Mouse (Mus musculus) intestine, embryonic 14.5 days (tissue): ENCODE measurements at regions not wholly inside any gene's neighbourhood (a gene's known extent, or its start where the extent isn't known, plus 50 kb on each side); places are given as distances from the start of the nearest gene placed in this dataset.

Experiments used
- ATAC-seq: fragments of 200-750 bp; cut with Nextera tagmentation; replicated peaks from 2 replicates; pipeline ENCODE4 v1.8.0; 2017; ENCODE audit warnings: low read depth, moderate number of reproducible peaks, moderate TSS enrichment, moderate library complexity; ENCODE audit not compliant: low FRiP score, low TSS enrichment
- DNase-seq: peaks from one replicate; pipeline ENCODE4 v3.0.0-alpha.2; 2018; ENCODE audit warnings: low spot score
- H3K27ac ChIP-seq: fragments of 300-500 bp; sonication (generic); 2 replicates; pipeline ENCODE4 v1.5.1; 2014; ENCODE audit warnings: low read depth, mild to moderate bottlenecking, control low read depth
- H3K27me3 ChIP-seq: fragments of 300-500 bp; sonication (generic); replicated peaks from 2 replicates; pipeline ENCODE4 v1.6.1; 2014; ENCODE audit warnings: low read length, control low read depth; ENCODE audit not compliant: control insufficient read depth, insufficient read depth
- H3K36me3 ChIP-seq: fragments of 300-500 bp; sonication (generic); 2 replicates; pipeline ENCODE4 v1.6.1; 2014; ENCODE audit warnings: low read length, control low read depth; ENCODE audit not compliant: control insufficient read depth, insufficient read depth
- H3K4me1 ChIP-seq: fragments of 300-500 bp; sonication (generic); replicated peaks from 2 replicates; pipeline ENCODE4 v1.6.1; 2014; ENCODE audit warnings: low read length, control low read depth, mixed read lengths; ENCODE audit not compliant: control insufficient read depth, insufficient read depth
- H3K4me2 ChIP-seq: fragments of 300-500 bp; sonication (generic); 2 replicates; pipeline ENCODE4 v1.6.1; 2014; ENCODE audit warnings: low read length
- H3K4me3 ChIP-seq: fragments of 300-500 bp; sonication (generic); 2 replicates; pipeline ENCODE4 v1.5.1; 2014; ENCODE audit warnings: low read depth, low read length, control low read depth, mixed read lengths
- H3K9ac ChIP-seq: fragments of 300-500 bp; sonication (generic); 2 replicates; pipeline ENCODE4 v1.6.1; 2014; ENCODE audit warnings: mild to moderate bottlenecking, low read length
- H3K9me3 ChIP-seq: fragments of 300-500 bp; sonication (generic); 2 replicates; pipeline ENCODE4 v1.6.1; 2016; ENCODE audit warnings: low read length, control low read depth; ENCODE audit not compliant: control insufficient read depth
- WGBS: fragments of 180-500 bp; shearing (Covaris S2); extraction: QIAGEN DNeasy Blood & Tissue Kit; methylation state at CpG from one replicate; pipeline ENCODE4 v1.1.7; 2014; 5-methylcytosine and 5-hydroxymethylcytosine counted together

DNA sequence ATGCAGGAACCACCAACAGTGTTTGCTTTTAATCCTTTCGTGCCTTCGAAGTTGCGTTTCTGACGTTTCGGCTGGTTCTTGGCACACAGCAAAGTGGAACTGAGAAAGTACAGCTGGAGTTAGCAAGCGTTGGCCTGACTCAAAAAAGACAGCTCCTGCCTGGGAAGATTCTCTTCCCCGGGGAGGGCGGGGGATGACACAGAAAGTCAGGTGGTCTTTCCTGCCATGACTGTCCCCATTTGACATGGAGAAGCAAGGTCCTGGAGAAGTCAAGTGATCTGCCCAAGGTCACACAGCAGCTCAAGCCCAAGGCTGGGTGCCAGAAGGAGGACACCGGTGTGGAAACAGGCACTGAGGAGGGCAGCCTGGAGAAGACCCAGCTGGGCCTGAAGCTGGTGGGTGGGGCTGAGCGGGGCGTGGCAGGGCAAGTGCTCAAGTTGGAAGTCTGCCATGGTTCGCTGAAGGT, 411.4 kb downstream of the Matn1 start:
- WGBS, result 77% methylated on average over 12 of the region's 12 CpGs
- no peaks in the 10 kb centered on the region for H3K27me3 ChIP-seq
- DNase-seq, result no peak
- no peak overlapping the region for H3K9ac ChIP-seq
- H3K4me1 ChIP-seq, result no peaks in the 10 kb centered on the region
- H3K4me2 ChIP-seq, result no peak overlapping the region
- no peak overlapping the region for H3K27ac ChIP-seq
- no peaks in the 10 kb centered on the region for H3K9me3 ChIP-seq
- no peaks in the 10 kb centered on the region for H3K36me3 ChIP-seq
- no peak for ATAC-seq
- H3K4me3 ChIP-seq, result no peak overlapping the region

- Histone ChIP-seq H3K36me3 (no peaks in the 10 kb centered on the region), H3K4me1 (no peaks in the 10 kb centered on the region), H3K4me3 (no peak overlapping the region), H3K9me3 (no peaks in the 10 kb centered on the region), H3K27ac (no peak overlapping the region), H3K4me2 (no peak overlapping the region), H3K9ac (no peak overlapping the region), H3K27me3 (no peaks in the 10 kb centered on the region)
- ATAC-seq, result no peak
- 72% methylated on average over 12 of the region's 12 CpGs for WGBS
- DNase-seq, result no peak
Measured at GRCm38 (mm10) chr4:131356316-131356715, 412.1 kb downstream of the Matn1 start.

DNA sequence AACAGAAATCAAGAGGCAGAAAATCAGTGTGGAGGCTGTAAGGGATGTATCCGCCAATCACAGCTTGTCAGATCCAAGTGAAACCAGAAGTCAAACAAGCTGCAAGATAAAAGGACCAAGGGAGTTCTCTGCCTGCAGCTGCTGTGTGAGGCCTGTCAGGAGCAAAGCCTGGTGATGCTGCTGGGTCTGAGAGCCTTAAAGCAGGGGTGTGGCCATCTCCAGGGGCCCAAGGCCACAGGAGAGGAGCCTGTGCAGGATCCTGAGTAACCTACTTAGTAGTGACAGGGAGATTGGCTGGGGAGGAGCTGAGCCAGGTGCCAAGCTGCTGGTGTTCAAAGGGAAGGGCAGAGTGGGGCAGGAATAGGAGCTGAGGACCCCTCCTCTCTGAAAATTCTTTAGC, 418.8 kb downstream of the Matn1 start:
- 46% methylated on average over 1 of the region's 1 CpGs for WGBS

DNA sequence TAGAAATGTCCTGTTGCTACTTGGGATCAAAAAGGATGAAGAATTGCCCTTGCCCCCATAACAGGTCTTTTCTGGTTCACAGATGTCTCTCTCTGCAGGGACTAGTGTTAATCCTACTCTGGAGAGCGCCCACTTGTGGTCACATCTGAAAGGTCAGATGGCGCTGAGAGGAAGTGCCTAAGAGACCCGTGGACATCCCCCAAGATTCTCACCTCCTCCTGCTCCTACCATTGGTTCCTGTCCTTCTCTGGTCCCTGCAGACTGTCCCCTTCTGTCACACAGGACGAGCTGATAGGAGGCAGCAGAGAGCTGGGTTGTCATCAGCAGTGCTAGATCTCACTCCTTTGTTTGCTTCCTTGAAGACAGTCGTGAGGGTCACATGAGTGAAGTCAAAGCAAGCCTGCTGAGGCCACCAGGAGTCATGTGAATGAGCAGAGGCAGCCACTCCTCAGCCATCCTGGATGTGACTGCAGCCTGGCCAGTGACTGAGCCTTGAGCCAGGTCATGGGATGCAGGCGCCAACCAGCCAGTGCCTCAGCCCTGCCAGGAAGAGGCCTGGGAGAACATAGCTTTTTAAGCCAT, 420.6 kb downstream of the Matn1 start:
- Histone ChIP-seq H3K4me3 (no peak overlapping the region), H3K4me2 (no peak overlapping the region), H3K27me3 (no peaks in the 10 kb centered on the region), H3K27ac (no peak overlapping the region), H3K36me3 (no peaks in the 10 kb centered on the region), H3K9me3 (no peaks in the 10 kb centered on the region), H3K4me1 (no peaks in the 10 kb centered on the region), H3K9ac (no peak overlapping the region)
- 31% methylated on average over 6 of the region's 6 CpGs for WGBS
- ATAC-seq (no peak), DNase-seq (peak; percentile 72)

More for the DNA sequence above, 418.8 kb downstream of the Matn1 start:
- Histone ChIP-seq H3K27ac (no peak overlapping the region), H3K27me3 (no peaks in the 10 kb centered on the region), H3K9ac (no peak overlapping the region), H3K4me1 (no peaks in the 10 kb centered on the region), H3K36me3 (no peaks in the 10 kb centered on the region), H3K4me3 (no peak overlapping the region), H3K9me3 (no peaks in the 10 kb centered on the region), H3K4me2 (no peak overlapping the region)
- DNase-seq (no peak), ATAC-seq (peak; percentile 80)

DNA sequence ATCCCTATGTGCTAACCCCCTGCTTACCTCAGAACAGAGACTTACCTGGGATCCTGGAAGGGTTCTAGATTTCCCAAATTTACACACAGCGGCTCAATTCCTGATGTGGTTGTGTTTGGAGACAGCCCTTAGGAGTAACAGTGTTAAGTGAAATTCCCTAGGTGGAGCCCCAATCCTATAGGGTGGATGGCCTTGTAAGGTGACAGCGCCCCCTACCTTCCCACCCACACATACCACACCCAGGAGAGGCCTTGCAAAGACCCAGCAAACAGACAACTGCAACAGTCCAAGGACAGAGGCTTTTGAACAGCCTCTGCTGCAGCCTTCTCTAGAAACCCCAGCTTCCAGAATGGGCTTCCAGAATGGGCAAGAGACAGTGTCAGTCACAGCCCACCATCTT, 421.8 kb downstream of the Matn1 start:
- no peak overlapping the region for H3K9ac ChIP-seq
- H3K27ac ChIP-seq, result no peak overlapping the region
- H3K36me3 ChIP-seq, result no peaks in the 10 kb centered on the region
- no peaks in the 10 kb centered on the region for H3K9me3 ChIP-seq
- H3K4me1 ChIP-seq, result no peaks in the 10 kb centered on the region
- ATAC-seq, result no peak
- H3K27me3 ChIP-seq, result no peaks in the 10 kb centered on the region
- WGBS, result 52% methylated on average over 2 of the region's 2 CpGs
- DNase-seq, result no peak
- H3K4me3 ChIP-seq, result no peak overlapping the region
- no peak overlapping the region for H3K4me2 ChIP-seq

- ATAC-seq, result no peak
- Histone ChIP-seq H3K4me3 (no peak overlapping the region), H3K27me3 (no peaks in the 10 kb centered on the region), H3K4me1 (no peaks in the 10 kb centered on the region), H3K27ac (no peak overlapping the region), H3K9me3 (no peaks in the 10 kb centered on the region), H3K4me2 (no peak overlapping the region), H3K9ac (no peak overlapping the region), H3K36me3 (no peaks in the 10 kb centered on the region)
- WGBS, result 71% methylated on average over 1 of the region's 1 CpGs
- no peak for DNase-seq
Measured at GRCm38 (mm10) chr4:131366656-131367055, 422.5 kb downstream of the Matn1 start.

DNA sequence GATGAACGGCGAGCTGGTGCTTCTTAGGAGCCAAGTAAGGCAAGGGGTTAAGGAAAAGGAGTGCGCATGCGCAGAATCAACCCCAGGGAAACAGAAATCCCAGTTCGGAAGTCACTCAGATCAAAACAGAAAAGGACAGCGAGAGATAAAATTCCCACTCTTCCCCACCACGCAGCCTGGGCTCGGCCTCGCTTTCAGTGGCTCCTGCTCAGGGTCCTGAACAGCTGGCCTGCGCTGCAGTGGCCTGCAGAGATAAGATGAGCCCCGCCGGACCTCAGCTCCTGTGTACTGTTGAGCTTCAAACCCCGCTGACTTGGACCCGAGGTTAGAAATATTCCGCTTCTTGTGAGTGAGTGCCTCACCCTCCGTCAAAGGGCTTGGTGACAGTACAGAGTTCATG, 428.3 kb downstream of the Matn1 start:
- Histone ChIP-seq H3K4me3 (no peak overlapping the region), H3K27me3 (no peaks in the 10 kb centered on the region), H3K36me3 (no peaks in the 10 kb centered on the region), H3K9me3 (no peaks in the 10 kb centered on the region), H3K27ac (no peak overlapping the region), H3K4me2 (no peak overlapping the region), H3K9ac (no peak overlapping the region), H3K4me1 (no peaks in the 10 kb centered on the region)
- 58% methylated on average over 16 of the region's 16 CpGs for WGBS
- ATAC-seq (no peak), DNase-seq (no peak)

GRCm38 (mm10) chr4:131373172-131373571, 429.0 kb downstream of the Matn1 start:
- no peaks in the 10 kb centered on the region for H3K9me3 ChIP-seq
- no peak overlapping the region for H3K27ac ChIP-seq
- H3K4me2 ChIP-seq, result no peak overlapping the region
- ATAC-seq (no peak), DNase-seq (no peak)
- no peaks in the 10 kb centered on the region for H3K27me3 ChIP-seq
- H3K4me1 ChIP-seq, result no peaks in the 10 kb centered on the region
- no peak overlapping the region for H3K4me3 ChIP-seq
- H3K36me3 ChIP-seq, result no peaks in the 10 kb centered on the region
- no peak overlapping the region for H3K9ac ChIP-seq
- 91% methylated on average over 3 of the region's 3 CpGs for WGBS

GRCm38 (mm10) chr4:131374527-131375290, 430.5 kb downstream of the Matn1 start:
- Histone ChIP-seq H3K9ac (no peak overlapping the region), H3K9me3 (no peaks in the 10 kb centered on the region), H3K36me3 (no peaks in the 10 kb centered on the region), H3K27me3 (no peaks in the 10 kb centered on the region), H3K4me1 (no peaks in the 10 kb centered on the region), H3K4me2 (no peak overlapping the region), H3K27ac (no peak overlapping the region), H3K4me3 (no peak overlapping the region)
- WGBS, result 90% methylated on average over 6 of the region's 6 CpGs
- ATAC-seq, result no peak
- no peak for DNase-seq
